Mouse (Mus musculus) c-Kit-positive CD71-positive TER-119-positive erythroid progenitor cells, embryonic 14.5 days (primary cell): ENCODE results near the gene Mlkl.
"Not testable (repeated sequence)": the region's sequence is repeated elsewhere in the genome, so short reads cannot be mapped to it uniquely, and the experiment has no call there.

Experiments
- DNase-seq: peaks from one replicate; pipeline ENCODE4 v3.0.0-alpha.2; 2013; ENCODE audit warnings: low spot score

The Mlkl gene

DNA sequence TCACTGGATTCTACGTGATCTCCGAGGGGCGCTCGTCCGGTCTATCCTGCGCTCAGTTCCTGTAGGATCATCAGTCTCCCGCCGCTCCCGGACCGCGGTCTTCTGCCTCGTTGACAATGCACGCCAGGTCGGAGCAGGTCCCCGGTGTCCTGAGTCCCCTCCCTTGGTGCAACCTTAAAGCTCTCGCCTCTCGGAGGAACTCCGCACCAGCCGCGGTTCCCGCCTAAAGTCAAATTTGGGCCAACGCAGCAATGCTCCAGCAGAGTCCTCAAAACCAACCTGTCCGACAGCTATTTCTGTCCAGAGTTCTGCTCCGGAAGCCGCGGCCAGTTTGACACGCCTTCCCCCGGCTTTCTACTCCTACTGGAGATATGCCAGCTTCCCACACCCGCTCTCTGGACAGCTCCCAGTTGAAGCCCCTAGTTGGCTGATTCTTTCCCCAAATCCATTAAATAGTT is at the start of gene Mlkl:
Mlkl (minus strand) TSS at position 288 of the 458 bp plus-strand sequence.
- DNase-seq = no peak

DNA sequence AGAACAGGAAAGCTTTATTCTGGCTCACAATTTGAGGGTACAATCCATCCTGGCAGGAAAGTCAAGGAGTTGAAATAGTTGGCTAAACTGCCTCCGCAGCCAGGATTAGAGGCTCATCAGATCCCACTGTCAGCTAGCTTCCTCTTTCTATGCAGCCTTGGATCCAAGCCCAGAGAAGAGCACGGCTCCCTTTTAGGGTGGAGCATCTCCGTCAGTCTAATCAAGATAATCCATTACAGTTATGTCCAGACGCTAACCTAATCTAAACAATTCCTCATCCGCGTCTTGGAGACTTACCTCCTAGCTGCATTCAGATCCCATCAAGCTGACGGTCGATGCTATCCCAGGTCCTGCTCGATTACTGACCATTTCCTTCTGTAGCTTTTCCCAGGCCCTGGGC is 47.9 kb upstream of the Mlkl start:
- DNase-seq = no peak

DNA sequence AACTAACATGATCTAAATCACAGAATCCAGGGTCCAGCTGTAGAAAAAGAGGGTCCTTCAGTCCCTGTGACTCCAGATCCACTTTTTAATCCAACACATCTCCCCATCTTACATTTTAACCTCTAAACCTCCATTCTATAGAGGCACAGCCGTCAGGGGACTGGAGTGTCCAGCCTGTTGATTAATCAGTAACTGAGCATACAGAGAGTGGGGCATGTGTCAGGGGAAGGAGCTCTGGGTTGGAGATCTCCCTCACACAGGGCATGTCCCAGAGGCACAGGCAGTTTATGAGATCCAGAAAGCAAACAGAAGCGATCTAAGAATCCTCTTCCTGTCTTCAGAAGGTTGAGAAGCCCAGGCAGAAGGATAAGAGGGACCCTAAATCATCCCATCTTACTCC is 46.7 kb upstream of the Mlkl start:
- no peak for DNase-seq

DNA sequence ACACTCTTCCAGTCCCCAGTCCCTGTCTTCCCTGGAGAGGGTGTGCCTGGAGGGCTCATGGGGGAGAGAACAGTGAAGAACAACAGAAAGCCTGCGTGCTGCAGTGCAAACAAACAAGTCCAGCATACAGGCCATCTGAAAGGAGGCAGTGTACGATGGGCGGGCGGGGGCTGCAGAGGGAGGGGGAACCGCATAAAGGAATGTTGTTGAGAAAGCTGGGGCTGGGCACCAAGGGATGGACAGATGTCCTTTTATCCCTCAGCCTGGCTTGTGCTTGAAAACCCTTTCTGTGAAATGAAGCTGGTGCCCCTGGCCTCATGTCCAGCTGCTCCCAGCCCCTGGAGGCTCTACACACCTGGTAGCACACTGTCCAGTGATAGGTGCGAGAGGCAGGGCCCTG is 37.2 kb upstream of the Mlkl start:
- DNase-seq = no peak

DNA sequence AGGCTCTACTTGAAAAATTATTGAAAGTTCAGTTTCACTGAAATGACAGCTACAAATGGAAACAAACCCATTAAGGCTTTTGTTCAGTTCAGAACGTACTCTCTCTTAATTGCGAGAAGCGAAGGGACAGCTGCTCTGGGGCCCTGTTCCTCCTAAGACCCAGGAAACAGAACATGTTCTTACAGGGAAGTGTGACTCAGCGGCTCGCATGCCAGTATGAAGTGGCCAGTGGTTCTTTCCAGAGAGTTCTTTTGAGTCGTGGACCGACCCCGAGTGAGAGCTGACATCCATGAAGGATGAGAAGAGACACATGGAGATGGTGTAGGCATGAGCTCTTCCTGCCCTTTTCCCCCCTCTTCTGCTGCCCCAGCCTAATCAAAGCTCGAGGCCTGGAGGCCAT is 31.7 kb upstream of the Mlkl start:
- no peak for DNase-seq

DNA sequence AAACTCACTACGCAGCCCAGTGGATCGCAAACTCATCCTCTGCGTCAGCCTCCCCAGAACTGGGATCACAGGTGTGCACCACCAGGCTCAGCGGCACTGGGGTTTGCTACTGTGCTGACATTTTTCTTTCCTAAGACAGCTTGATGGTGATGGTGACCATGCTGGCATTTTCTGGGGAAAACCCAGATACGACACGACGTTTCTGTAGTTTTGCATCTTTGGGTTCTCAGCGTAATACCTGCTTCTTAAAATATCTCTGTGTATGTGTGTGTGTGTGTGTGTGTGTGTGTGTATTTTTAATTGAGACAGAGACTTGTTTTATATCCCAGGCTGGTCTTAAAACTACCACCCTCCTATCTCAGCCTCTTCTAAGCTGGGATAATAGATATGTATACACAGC is 29.4 kb upstream of the Mlkl start:
- no peak for DNase-seq

DNA sequence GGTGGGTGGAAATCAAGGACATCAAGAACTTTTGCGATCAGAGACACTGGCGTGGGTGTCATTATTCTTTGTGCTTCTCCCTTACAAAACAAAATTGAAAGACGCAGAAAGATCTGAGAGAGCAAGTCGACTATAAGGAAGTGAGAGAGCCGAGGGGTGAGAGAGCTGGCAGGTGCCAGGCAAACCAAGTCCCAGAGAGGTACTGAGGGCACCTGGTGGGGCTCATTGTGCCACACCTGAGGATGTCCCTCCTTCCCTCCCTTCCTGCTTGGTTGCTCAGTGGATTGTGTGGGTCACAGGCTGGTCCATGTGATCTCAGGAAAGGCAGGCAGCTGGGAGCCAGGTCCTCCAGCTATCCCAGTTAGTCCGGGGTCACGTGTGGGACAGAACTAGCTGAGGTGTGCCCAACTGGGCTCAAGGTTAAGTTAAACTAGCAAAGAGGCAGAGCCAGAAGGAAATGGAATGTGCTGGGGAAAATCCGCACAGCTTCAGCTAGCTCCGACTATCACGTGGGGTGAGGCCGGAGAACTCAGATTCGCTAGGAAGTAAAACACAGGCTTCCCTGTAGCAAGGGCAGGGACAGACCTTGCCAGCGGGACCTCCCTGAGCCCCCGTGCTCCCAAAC is 28.7 kb upstream of the Mlkl start:
- no peak for DNase-seq

DNA sequence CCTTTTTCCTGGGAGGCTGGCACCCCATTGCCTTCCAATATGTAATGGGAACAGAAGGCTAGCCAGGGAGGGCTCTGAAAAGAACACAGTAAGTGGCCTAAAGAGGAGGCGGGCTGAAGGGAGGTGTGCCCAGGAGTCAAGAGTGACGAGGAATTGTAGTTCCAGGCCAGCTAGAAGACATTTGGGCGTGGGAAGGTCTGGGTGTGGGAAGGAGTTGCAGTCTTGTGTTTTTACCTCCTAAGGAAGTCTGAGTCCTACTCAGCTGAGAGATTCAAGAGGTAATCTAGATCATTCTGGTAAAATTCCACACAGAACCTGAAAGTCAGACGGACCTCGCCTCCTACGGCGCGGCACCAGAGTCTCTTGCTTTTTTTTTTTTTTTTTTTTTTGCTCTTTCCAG is 25.5 kb upstream of the Mlkl start:
- no peak for DNase-seq

DNA sequence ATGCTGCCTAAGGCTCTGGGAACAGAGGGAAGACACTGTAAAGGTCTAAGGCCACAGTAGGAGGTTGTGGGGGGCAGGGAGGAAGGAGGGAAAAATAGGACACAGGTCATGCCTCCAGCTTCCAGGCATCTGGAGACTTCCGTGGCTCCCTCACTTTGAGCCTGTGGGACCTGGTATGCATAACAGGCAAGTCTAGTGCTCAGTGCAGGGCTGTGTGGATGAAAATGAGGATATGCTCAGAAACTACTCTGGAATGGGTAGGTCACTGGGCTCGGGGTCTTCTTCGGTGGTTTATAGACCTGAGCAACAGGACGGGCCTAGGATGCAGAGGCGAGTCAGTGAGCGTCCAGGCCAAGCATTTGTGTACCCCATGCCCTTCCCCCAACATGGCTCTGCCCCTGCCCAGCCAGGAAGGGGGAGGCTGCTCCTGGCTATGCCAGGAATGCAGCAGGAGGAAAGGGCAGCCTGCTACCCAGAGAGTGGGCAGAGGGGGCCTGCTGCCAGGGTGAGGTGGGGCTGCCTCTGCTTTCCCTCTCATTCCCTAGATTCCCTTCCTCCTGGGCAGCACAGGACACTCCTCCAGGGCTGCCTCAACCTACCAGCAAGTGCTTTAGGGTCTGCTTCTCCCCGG is 22.7 kb upstream of the Mlkl start:
- no peak for DNase-seq

DNA sequence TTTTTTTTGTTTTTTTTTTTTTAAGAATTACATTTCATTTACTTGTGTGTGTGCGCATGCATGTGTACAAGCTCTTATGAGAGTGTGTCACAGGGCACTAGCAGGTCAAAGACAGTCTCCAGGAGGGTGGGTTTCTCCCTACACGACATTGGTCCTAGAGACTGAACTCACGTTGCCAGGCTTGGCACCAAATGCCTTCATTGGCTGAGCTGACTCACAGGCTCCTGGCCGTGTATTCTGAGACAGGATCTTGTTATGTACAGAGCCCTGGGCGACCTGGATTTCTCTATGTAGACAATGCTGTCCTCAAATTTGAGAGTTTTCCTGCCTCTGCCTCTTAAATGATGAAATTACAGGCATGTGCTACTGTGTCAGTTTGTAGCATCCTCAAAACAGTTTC is 22.0 kb upstream of the Mlkl start:
- DNase-seq = no peak

DNA sequence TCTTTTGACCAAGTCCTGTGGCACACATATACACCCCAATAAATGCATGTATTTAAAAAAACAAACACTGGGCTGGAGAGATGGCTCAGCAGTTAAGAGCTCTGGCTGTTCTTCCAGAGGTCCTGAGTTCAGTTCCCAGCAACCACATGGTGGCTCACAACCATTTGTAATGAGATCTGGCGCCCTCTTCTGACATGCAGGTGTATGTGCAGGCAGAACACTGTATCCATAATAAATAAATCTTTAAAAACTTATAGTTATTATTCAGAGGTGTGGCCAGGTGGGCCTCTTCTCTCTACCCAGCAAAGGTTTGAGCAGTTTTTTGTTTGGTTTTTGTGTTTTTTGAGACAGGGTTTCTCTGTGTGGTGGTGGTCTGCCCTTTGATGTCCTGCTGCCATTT is 20.9 kb upstream of the Mlkl start:
- no peak for DNase-seq

DNA sequence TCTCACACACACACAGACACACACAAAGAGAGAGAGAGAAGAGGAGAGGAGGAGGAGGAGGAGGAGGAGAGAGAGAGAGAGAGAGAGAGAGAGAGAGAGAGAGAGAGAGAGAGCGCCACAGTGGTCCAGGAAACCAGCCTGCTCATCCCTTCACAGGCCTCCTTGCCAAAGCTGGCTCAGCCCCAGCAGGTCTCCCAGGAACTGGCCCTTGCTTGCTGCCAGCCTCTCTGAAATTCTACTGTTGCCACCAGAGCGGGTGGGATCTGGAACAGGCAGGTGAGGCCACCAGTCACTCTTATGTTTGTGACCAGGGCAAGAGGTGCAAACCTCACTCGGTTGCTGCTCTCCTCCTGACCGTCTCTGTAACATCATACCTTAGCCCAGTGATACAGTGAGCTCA is 19.5 kb upstream of the Mlkl start:
- no peak for DNase-seq

DNA sequence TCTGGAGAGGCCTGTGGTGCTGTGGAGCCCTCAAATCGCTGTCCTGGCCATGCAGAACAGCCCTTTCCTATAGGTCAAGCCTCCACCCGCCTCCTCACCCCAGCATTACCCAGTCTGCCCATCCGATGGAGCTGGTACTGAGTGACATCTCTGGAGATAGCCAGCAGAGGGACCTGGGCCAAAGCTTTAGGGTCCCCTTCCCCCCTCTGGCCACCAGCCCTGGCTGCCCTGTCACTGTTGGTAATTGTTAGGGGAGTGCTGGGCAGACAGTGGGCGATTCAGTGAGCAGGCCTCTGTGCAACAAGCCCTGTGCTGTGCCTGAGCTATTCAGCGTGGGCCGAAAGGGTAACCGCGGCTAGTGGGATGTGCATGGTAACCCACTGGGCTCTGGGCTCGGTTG is 15.5 kb upstream of the Mlkl start:
- no peak for DNase-seq

DNA sequence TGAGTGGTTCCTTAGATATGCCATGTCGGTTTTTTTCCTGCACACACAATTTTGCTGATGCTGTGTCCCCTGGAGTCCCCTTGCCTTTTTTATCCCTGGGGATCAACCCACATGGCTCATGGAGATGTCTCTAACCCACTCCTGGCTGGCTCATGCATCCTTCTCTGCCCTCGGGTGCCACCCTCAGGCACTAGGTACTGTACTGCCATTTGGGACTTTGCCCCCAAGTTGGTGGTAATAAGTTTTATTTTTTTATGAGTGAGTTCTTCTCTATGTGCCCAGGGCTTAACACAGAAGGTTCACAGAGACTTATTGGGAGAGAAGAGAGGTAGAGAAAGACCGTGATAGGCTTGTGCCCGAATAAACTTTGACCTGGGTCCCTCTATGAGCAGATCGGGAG is 14.3 kb upstream of the Mlkl start:
- DNase-seq = no peak

DNA sequence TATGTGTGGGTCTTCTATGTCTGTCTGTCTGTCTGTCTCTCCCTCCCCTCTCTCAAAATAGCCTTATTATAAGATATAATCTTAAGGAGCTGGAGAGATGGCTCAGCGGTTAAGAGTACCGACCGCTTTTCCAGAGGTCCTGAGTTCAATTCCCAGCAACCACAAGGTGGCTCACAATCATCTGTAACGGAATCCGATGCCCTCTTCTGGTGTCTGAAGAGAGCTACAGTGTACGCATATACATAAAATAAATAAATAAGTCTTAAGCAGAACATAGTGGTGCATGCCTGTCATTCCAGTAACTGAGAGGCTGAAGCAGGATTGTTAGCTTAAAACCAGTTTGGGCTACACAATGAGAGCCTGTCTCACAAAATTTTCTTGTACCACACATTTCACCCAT is 12.6 kb upstream of the Mlkl start:
- DNase-seq = no peak

DNA sequence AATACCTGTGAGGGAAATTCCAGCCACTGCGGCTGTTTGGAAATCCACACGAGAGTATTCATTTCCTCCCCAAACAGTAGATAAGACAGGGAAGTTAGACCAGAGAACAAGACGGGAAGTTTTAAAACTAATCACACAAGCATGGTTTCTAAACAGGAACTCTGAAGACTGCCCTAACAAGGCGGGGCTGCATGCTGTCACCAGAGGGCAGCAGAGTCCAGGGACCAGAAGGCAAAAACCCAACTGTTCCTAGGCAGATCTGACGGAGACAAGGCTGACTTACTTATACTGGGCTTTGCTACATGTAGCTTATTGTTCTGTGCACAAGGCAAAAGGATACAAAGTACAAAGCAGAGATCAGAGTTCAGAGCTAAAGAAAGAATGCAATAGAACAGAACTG is 5.2 kb upstream of the Mlkl start:
- DNase-seq = peak; percentile 58

DNA sequence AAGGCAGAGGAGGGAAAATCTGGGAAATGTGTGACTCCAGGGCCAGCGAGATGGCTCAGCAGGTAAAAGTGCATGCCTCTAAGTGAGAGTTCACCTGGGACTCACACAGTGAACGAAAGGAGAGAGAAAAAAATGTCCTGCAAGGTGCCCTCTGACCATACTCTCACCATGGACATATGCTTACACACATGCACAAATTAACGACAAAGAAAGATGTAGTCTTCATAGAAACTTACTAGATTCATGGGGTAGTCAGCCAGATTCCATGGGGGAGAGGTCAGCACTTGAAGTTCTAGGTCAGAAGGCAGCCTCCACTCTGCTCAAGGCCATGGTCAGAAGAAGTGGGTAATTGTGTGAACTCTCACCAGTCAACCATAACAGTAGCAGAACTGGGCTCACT is 2.2 kb upstream of the Mlkl start:
- no peak for DNase-seq

DNA sequence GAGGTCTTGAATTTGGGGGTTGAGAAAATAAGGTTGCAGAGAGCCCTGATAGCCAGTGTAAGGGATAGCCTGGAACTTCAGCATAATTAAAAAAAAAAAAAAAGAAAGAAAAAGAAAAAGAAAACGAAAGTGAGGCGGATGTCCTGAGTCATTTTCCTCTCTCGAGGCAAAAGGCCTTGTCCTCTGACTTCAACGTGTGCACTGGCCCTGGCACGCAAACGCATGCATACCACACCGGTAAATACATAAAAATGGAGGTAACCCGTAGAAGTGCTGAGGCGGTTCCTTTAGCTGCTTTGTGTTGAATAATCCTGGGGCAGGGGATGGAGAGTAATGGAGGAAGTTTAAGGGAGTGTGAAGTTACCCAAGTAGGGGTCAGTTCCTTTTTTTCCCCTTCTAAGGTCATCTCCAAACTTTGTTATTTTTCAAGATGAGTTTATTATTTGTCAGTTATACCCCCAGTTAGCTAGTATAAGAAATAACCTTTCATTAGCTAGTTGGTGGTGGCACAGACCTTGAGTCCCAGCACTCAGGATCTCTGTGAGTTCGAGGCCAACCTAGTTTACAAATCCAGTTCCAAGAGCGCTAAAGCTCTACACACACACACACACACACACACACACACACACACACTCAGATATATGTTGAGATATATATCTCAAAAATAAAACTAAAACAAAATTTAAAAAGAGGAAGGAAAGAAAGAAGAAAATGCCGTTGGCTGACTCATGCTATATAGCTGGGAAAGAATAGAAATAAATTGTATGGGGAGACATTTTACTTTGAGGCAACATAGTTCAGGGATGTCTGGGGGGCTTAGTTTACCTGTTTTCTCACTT is 612 bp upstream of the Mlkl start:
- DNase-seq = no peak

DNA sequence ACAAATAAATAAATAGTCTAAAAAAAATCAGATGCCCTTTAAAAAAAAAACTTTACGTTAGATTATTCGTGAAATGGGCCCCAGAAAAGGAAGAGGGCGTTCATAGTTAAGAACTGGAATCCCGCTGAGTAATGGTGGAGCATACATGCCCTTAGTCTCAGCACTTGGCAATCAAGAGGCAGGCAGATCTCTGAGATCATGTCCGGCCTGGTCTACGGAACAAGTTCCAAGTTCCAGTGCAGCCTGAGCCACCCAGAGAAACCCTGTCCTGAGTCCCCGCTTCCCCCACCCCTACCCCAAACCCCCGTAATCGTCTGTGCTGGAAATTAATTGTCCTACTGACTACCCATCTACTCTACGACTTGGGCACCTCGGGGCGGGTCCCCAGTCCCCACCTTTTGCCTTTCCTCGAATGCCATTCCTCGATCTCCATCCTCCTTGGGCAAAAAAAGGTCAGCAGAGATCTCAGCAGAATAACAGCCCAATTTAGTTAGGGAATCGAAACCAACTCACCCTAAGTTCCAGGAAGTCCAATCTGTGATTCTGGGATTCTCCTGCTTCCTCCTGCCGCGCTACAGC is 577 bp downstream of the Mlkl start:
- DNase-seq = no peak

DNA sequence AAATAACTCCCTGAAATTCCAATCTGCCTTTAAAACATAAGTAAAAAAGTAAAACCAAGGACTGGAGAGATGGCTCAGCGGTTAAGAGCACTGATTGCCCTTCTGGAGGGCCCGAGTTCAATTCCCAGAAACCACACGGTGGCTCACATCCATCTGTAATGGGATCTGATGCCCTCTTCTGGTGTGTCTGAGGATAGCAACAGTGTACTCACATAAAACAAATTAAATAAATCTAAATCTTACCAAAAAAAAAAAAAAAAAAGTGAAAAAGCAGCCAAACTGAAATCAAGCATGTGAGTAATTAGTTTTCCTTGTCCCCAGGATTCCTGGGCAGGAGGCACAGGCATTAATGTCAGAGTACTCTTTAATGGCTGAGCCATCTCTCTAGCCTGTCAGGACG is 1.3 kb downstream of the Mlkl start:
- DNase-seq = no peak

DNA sequence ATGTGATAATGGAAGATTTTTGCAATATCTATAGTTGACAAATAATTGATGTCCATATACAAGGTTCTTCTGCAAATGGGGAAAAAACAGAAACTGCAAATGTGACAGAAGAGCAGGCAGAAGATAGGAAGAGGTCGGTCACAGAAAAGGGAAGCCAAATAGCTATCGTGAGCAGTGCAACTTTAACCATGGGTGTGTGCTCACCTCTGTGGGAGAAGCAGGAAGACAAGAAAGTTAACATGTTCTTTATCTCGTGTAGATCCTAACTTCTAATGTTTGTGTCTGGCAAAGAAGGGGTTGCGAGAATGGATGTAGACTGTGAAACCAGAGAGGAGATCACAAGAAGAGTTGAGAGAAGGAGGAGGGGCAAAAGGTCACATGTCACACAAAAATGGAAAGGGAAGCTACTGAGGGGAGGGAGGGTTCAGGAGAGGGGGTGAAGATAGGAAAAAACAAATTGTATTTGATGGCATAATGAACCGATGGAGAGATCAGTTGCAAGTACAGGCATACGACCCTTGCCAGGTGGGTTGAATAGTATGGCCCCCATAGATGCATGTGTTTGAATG is 12.7 kb downstream of the Mlkl start:
- no peak for DNase-seq

DNA sequence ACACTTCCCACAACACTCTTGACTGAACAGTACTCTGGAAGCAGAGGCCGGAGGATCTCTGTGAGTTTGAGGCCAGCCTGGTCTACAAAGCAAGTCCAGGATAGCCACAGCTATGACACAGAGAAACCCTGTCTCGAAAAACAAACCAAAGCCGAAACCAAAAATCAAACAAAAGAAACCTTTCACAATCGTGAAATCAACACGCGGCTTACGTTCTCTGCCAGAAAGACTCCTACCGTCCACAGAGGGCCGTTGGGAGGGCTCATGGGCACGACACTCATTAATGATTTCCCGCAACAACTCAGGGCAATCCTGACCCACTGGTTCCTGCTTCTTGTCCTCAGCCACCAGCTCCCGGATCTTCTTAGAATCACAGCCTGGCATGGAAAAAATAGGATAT is 23.2 kb downstream of the Mlkl start:
- no peak for DNase-seq

DNA sequence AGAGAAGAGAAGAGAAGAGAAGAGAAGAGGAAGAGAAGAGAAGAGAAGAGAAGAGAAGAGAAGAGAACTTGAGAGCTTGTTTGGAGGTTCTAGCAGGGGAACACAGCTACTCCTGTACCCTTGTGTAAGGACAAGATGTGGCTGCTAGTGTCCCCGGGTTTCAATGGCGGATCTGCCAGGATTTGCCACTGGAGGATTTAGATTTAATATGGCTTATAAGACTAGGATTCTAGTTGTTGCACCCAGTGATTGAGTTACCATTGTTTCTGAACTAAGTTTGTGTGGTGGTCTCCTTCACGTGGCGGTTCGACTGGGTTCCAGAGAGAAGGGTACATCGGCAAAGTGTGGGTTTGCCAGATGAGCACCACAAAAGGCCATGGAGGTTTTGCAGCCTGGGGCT is 24.0 kb downstream of the Mlkl start:
- DNase-seq = not testable (repeated sequence)
